Mouse (Mus musculus): ENCODE measurements around the gene Poldip2.

The Poldip2 gene

GRCm38 (mm10) chr11:78500623-78501202 is 11.3 kb upstream of the Poldip2 start:
- in situ Hi-C loops (cut with MboI, MseI): no loop called here

- in situ Hi-C loops (cut with MboI, MseI): no loop called here
These were observed 10.5 kb upstream of the Poldip2 start for GRCm38 (mm10) chr11:78501529-78501928.

DNA sequence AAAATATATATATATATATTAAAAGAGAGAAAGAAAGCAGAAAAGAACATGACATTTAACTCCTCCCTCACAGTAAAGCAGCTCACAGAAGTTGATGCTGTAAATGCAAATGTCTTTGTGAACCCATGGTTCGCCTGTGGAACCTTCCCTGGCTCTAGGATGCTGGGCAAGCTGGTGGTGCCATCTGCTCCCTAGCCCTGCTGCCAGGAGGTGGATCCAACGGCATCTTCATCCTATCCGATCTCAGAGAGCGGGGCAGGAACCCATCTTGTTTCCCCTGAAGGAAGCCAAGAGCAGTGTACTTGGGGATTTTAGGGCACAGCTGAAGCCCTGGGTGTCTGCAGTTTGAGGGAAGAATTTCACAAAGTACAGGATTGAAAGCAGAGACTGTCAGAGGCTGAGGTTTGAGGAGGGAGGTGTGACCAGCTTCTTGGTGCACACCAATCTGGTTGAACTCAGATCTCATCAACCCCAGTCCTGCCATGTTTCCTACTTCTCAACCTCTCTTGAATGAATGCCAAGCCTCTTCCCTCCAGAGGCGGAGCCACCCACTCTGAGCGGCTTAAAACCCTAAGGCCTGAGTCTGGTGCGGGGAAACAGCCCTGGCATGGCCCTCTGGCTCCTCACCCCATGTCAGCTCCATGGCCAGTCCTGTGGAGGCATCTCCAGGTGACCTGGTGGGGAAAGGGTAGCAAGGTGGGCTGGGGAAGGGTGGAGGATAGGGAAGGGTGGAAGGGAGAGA is 8.9 kb upstream of the Poldip2 start, which contains the start of gene Sebox:
Sebox (plus strand) TSS at position 539 of the 742 bp plus-strand sequence.
- in situ Hi-C loops (cut with MboI, MseI): no loop called here

DNA sequence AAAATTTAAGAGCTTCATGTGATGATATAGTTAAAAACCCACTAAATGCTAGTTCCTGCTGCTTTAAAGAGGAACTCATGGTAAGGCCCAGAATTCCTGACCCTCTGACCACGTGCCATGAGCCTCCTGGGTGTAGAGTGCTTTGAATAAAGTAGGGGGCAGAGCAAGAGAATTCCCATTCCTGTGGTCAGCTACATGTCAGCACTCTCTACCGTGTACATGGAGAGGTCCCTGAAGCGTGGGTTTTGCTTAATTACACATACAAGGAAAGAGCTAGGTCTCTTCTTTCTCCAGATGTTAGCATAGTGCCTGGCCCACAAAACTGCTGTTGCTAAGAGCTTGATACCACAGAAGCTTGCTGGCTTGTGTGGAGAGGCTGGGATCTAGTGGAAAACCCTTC is 6.6 kb upstream of the Poldip2 start:
- in situ Hi-C loops (cut with MboI, MseI): no loop called here

DNA sequence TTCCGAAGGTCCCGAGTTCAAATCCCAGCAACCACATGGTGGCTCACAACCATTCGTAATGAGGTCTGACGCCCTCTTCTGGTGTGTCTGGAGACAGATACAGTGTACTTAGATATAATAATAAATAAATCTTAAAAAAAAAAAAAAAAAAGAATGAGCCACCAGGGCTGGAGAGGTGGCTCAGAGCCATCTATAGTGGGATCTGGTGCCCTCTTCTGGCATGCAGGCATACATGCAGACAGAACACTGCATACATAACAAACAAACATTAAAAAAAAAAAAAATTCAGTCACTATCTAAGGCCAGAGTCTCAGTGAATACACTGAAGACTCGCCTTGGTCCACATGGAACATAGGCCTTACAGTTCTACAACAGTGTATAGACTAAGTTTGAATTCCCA is 2.8 kb upstream of the Poldip2 start:
- in situ Hi-C loops (cut with MboI, MseI): no loop called here

GRCm38 (mm10) chr11:78513106-78513790 is 1.3 kb downstream of the Poldip2 start:
- in situ Hi-C loops (cut with MboI, MseI): no loop called here

GRCm38 (mm10) chr11:78515549-78516325 is 3.7 kb downstream of the Poldip2 start:
- in situ Hi-C loops (cut with MboI, MseI): no loop called here

GRCm38 (mm10) chr11:78518931-78519330 is 6.9 kb downstream of the Poldip2 start:
- in situ Hi-C loops (cut with MboI, MseI): no loop called here

DNA sequence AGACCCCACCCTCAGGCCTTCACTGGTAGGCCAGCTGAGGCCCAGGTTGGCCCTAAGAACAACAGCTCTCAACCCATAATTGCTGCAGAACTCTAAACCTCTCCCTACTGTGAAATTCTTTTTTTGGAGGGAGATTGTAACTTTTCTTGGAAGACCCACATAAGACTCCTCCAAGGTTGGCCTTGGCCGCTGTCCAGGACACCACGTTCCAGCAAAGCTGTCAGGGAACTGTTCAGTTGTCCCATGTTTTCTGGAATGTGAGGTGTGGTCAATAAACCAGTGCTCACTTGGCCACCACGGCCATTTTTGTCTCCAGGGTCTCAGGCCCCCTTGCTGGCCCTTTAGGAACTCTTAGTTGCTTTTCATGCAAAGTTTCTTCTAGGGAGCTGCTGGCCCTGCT is 9.9 kb downstream of the Poldip2 start:
- in situ Hi-C loops (cut with MboI, MseI): no loop called here

GRCm38 (mm10) chr11:78522481-78522997 is 10.5 kb downstream of the Poldip2 start:
- in situ Hi-C loops (cut with MboI, MseI): no loop called here

- in situ Hi-C loops (cut with MboI, MseI): no loop called here
These were observed 11.4 kb downstream of the Poldip2 start for GRCm38 (mm10) chr11:78523241-78523955.

- in situ Hi-C loops (cut with MboI, MseI): no loop called here
These were observed 12.8 kb downstream of the Poldip2 start for GRCm38 (mm10) chr11:78524838-78525237.

GRCm38 (mm10) chr11:78528714-78529113 is 16.7 kb downstream of the Poldip2 start:
- in situ Hi-C loops (cut with MboI, MseI): no loop called here

DNA sequence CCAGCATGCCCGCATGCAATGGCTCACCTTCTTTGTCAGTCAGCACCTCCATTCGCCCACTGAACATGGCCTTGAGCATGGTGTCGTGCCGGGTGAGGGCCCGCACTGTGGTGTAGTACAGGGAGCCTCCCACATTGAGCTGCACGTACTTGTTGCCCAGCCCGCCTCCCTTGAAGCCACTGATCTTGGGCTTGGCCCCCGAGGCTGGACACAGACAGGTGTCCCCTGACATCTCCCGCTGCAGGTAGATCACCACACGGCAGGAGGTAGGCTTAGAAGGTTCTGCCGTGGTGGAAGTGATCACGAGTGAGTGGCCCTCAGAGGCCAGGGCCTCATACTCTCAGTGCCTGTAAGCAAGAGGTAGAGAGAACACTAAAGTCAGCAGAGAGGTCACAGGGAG is 18.0 kb downstream of the Poldip2 start:
- in situ Hi-C loops (cut with MboI, MseI): loop anchor here (10.0 kb wide), 2 partner anchors 1035 to 1555 kb away; partner anchors contain the start of genes Atad5 (in 1 of the 2), Crlf3 (in 1 of the 2) and Git1 (in 1 of the 2)

- in situ Hi-C loops (cut with MboI, MseI): loop anchor here (10.0 kb wide), 2 partner anchors 1036 to 1554 kb away; partner anchors contain the start of genes Atad5 (in 1 of the 2), Crlf3 (in 1 of the 2) and Git1 (in 1 of the 2)
These were observed 19.1 kb downstream of the Poldip2 start for GRCm38 (mm10) chr11:78531046-78531445.

DNA sequence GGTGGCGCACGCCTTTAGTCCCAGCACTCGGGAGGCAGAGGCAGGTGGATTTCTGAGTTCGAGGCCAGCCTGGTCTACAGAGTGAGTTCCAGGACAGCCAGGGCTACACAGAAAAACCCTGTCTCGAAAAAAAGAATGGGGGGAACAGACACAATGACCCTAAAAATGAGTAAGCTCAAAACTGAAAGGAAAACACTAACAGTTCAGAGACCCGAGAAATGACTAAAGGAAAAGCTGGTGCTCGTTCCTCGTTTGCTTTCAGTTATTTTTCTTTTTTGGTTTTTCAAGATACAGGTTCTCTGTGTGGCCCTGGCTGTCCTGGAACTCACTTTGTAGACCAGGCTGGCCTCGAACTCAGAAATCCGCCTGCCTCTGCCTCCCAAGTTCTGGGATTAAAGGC is 19.5 kb downstream of the Poldip2 start:
- in situ Hi-C loops (cut with MboI, MseI): loop anchor here (10.0 kb wide), 2 partner anchors 1037 to 1553 kb away; partner anchors contain the start of genes Atad5 (in 1 of the 2), Crlf3 (in 1 of the 2) and Git1 (in 1 of the 2)

GRCm38 (mm10) chr11:78534516-78534915 is 22.5 kb downstream of the Poldip2 start:
- in situ Hi-C loops (cut with MboI, MseI): loop anchor here (10.0 kb wide), 2 partner anchors 1040 to 1550 kb away; partner anchors contain the start of genes Atad5 (in 1 of the 2), Crlf3 (in 1 of the 2) and Git1 (in 1 of the 2)

DNA sequence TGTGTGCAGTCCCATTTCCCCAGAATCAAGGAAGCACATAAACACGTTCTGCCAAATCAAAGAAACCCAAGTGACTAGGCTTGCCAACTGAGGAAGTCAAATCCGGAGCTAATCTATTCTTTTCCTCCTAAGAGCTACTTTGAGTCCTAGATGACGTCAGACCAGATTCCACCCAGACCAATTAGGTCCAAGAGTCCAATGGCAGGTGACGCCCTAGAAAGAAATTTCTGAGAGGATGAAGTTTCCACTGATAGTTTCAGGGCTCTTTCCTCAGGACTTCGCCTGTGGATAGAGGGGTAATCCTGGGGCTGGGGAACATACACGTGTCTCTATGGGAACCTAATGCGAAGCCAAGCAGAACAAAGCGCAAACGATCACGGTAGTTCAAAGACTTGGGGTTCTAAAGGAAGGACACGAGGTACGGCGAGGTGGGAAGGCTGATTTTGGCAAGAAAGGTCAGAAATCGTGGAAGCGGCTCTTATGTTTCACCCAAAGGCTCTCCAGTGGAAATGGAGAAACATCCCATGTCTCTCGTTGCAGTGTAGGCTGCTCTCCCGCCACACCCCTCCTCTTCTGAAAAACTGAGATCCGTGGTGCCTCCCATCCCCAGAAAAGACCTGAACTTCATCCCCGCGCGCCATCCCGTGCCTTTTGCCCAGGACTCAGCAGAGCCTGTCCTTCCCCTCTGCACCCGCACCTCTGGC is 23.5 kb downstream of the Poldip2 start:
- in situ Hi-C loops (cut with MboI, MseI): loop anchor here (10.0 kb wide), 2 partner anchors 1041 to 1549 kb away; partner anchors contain the start of genes Atad5 (in 1 of the 2), Crlf3 (in 1 of the 2) and Git1 (in 1 of the 2)

GRCm38 (mm10) chr11:78536080-78536689 is 24.2 kb downstream of the Poldip2 start, which contains the start of the genes Tnfaip1 and Ift20:
Tnfaip1 (minus strand) TSS chr11:78536332.
Ift20 (plus strand) TSS chr11:78536361.
- in situ Hi-C loops (cut with MboI, MseI): loop anchor here (10.0 kb wide), 2 partner anchors 1041 to 1549 kb away; partner anchors contain the start of genes Atad5 (in 1 of the 2), Crlf3 (in 1 of the 2) and Git1 (in 1 of the 2)
